Mouse (Mus musculus) megakaryocyte, embryonic 14.5 days (primary cell): ENCODE measurements around the gene 1700016D06Rik.

ENCODE experiments used
- FLI1 ChIP-seq: IDR thresholded peaks from 2 replicates; pipeline ENCODE4 v1.6.1; 2012; ENCODE audit warnings: low read length, inconsistent platforms, mixed read lengths
- GATA1 ChIP-seq: IDR thresholded peaks from 3 replicates; pipeline ENCODE4 v1.6.1; 2012; ENCODE audit warnings: mixed read lengths, low read length, inconsistent platforms, borderline replicate concordance

GRCm38 (mm10) chr8:11689945-11690344, 10.9 kb downstream of the 1700016D06Rik start:
- no peak for TF ChIP-seq GATA1
- no peak for TF ChIP-seq FLI1
